Mouse (Mus musculus): Measurements from ENCODE around the gene Lrfn1.

DNA sequence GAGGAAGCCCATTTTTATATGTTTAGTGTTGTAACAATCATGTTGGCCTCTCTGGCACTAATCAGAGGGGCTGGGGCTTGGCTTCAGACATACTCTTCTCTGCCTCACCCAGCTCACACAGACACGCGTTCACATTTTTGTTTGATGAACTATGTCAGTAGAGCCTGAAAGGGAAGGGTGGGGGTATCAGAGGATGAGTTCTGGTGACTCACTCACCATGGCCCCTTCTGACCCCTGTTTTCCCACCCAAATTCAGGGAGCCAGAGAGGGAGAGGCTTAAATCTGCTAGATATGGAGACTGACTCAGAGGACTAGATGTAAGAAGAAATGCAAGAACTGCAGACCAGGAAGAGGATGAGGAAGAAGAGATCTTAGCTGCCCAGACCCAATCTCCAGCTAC, 32.4 kb upstream of the Lrfn1 start:
- TF ChIP-seq CTCF (IDR thresholded peaks at IDR 0.05; ENCODE audit: low read depth, low read length) (no peak), TAL1 (conservative IDR thresholded peaks at IDR 0.05; ENCODE audit: low read depth, low read length) (no peak)
